Mouse (Mus musculus): ENCODE data around the gene Esp36.
"Not testable (repeated sequence)": the region's sequence is repeated elsewhere in the genome, so short reads cannot be mapped to it uniquely, and the experiment has no call there.

The Esp36 gene

GRCm38 (mm10) chr17:38420085-38420484 is at the start of gene Esp36:
TSS of gene Esp36 (minus strand) at chr17:38420185.
- in situ Hi-C loops (cut with MboI, MseI): loop anchor here (25.0 kb wide), 1 partner anchor 767 kb away; no protein-coding TSS in a partner anchor

- in situ Hi-C loops (cut with MboI, MseI): not testable (repeated sequence)
Observed at GRCm38 (mm10) chr17:38456206-38456605, 36.2 kb upstream of the Esp36 start.

GRCm38 (mm10) chr17:38450688-38451087 is 30.7 kb upstream of the Esp36 start:
- in situ Hi-C loops (cut with MboI, MseI): no loop called here

- in situ Hi-C loops (cut with MboI, MseI): loop anchor here (25.0 kb wide), 1 partner anchor 781 kb away; no protein-coding TSS in a partner anchor
Observed at GRCm38 (mm10) chr17:38406135-38406534, 13.8 kb downstream of the Esp36 start.

- in situ Hi-C loops (cut with MboI, MseI): no loop called here
Observed at GRCm38 (mm10) chr17:38391821-38392220, 28.2 kb downstream of the Esp36 start.
